Mouse (Mus musculus): ENCODE data around the gene Nop53. TPM values are rescaled to one million over a fixed set of nuclear protein-coding genes. Genes with fewer than 3 reads are reported as not detected.

Nop53 gene
- polyA plus RNA-seq, 1 experiment from 2014 or later, result 147 TPM

DNA sequence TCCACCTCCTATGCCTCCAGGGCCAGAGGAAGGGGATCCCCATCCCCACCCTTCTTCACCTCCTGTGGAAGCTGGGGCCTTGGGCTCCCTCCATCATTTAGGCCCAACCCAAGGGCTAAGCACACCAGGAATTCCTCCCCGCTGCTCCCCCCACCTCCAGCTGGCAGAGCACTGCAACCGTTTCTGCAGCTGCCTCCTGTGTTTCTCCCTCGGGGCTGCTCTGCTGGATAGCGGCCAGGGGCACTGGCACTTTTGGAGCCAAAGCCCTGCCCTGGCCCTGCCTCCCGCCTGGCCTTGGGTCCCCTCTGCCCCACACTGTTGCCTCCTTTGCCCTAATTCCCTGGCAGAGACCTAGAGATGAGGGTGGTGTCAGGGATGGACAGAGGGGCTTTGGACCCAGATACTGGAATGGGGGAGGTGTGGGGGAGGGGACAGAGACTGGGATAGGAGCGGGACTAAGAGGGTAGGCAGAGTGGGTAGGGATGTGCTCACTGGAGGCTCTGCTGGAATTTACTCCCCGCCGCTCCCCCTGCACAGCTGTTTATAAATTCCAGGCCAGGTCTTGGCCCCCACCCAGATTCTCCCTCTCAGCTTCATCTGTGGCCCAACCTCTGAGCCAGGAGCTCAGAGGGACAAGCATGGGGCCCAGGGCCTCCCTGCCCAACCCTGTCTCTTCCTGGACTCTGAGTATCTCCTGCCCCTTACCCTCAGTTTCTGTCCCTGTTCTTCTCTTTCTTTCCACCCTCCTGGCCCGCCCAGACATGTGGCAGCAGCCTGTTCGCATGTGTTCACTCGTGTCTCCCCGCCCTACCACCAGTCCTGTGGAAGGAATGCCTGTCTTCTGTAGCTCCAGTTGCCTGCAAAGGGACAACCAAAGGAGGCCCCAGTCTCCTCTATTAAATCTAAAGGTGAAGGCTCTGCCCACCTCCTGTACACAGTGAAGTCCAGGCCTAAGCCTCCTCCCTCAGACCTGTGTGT lies 16.7 kb upstream of the Nop53 start:
- WGBS, result 40% methylated on average over 12 of the region's 12 CpGs
- DNase-seq (ENCODE audit: low spot score), result peak; percentile 62
- peak overlapping the region; percentile 27; the same call in 1 of the 2 replicates for H3K27ac ChIP-seq (ENCODE audit: low read depth, low read length)
- no peaks in the 10 kb centered on the region for H3K36me3 ChIP-seq (ENCODE audit: control insufficient read depth, insufficient read depth, low read length)
- peak overlapping the region; percentile 35; the same call in 1 of the 2 replicates for H3K9ac ChIP-seq (ENCODE audit: low read length)
- no peak overlapping the region for H3K4me2 ChIP-seq (ENCODE audit: low read length)
- H3K9me3 ChIP-seq (replicated peaks; ENCODE audit: control insufficient read depth, low read length), result no peaks in the 10 kb centered on the region
- ATAC-seq, result peak; percentile 33
- H3K27me3 ChIP-seq (replicated peaks; ENCODE audit: control insufficient read depth, insufficient read depth, low read length), result no peaks in the 10 kb centered on the region
- no peak overlapping the region for H3K4me3 ChIP-seq (ENCODE audit: low read depth, low read length)
- peaks cover 9% of the 10 kb centered on the region for H3K4me1 ChIP-seq (ENCODE audit: control insufficient read depth, insufficient read depth, low read length)

DNA sequence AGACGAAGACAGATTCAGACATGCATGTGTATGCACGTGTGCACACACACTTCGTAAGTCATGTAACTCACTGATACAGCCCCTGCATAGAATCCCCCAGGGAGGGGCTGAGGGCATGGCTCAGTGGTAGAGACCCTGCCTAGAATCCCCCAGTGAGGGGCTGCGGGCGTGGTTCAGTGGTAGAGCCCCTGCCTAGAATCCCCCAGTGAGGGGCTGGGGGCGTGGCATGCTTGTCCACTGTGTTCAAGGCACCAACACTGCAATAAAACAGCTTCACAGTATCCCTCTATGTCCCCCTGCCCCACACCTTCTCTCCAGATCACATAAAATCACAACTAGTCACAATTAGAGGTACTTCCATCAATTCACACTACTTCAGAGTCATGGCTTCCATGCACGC lies 15.9 kb upstream of the Nop53 start:
- no peak overlapping the region for H3K4me2 ChIP-seq (ENCODE audit: low read length)

DNA sequence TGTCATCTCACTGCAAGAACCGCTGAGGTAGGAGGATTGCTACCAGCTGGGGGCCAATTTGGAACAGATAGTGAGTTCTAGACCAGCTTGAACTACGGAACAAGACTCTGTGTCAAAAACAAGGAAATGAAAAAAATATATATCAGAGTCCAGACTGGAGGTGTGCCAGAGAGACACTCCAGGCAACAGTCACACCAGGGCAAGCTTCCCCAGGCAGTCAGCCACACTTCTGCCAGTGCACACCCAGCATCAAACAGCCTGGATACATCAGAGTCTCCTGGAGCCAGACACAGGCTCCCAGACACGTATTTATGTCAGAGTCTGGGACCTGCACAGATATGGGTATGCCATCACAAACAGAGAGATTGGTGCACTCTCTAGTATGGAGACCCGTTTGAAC lies 15.4 kb upstream of the Nop53 start:
- DNase-seq (ENCODE audit: low spot score) (no peak), ATAC-seq (no peak)
- Histone ChIP-seq H3K27ac (ENCODE audit: low read depth, low read length) (no peak overlapping the region; the same call in 1 of the 2 replicates), H3K9me3 (replicated peaks; ENCODE audit: control insufficient read depth, low read length) (no peaks in the 10 kb centered on the region), H3K4me3 (ENCODE audit: low read depth, low read length) (no peak overlapping the region), H3K4me1 (ENCODE audit: control insufficient read depth, insufficient read depth, low read length) (peaks cover 9% of the 10 kb centered on the region), H3K9ac (ENCODE audit: low read length) (no peak overlapping the region), H3K4me2 (ENCODE audit: low read length) (no peak overlapping the region), H3K36me3 (ENCODE audit: control insufficient read depth, insufficient read depth, low read length) (no peaks in the 10 kb centered on the region), H3K27me3 (replicated peaks; ENCODE audit: control insufficient read depth, insufficient read depth, low read length) (no peaks in the 10 kb centered on the region)
- 66% methylated on average over 4 of the region's 4 CpGs for WGBS

More for the DNA sequence above, 15.9 kb upstream of the Nop53 start:
- Histone ChIP-seq H3K36me3 (ENCODE audit: control insufficient read depth, insufficient read depth, low read length) (no peaks in the 10 kb centered on the region), H3K9me3 (replicated peaks; ENCODE audit: control insufficient read depth, low read length) (no peaks in the 10 kb centered on the region), H3K27me3 (replicated peaks; ENCODE audit: control insufficient read depth, insufficient read depth, low read length) (no peaks in the 10 kb centered on the region), H3K4me3 (ENCODE audit: low read depth, low read length) (no peak overlapping the region), H3K4me1 (ENCODE audit: control insufficient read depth, insufficient read depth, low read length) (peaks cover 9% of the 10 kb centered on the region), H3K27ac (ENCODE audit: low read depth, low read length) (no peak overlapping the region), H3K9ac (ENCODE audit: low read length) (no peak overlapping the region)
- ATAC-seq, result no peak
- WGBS, result 76% methylated on average over 7 of the region's 7 CpGs
- DNase-seq (ENCODE audit: low spot score), result no peak

DNA sequence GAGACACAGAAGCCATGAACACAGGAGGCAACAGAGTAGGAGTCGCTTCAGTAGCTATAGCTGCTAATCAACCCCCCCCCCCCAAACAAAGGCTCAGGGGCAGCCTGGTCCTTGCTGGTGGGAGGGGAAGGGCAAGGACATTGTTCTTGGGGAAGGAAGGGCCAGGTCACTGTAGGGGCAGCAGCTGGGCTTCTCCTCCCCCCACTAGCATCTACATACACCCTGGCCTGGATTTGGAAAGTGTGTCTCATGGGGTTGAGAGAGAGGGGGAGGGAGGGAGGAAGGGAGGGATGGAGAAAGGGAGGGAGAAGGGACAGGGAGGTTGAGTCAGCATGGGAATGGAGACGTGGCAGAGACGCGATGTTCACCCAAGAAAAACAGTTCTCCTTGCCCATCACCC lies 14.8 kb upstream of the Nop53 start:
- ATAC-seq (no peak), DNase-seq (ENCODE audit: low spot score) (no peak)
- 25% methylated on average over 4 of the region's 4 CpGs for WGBS
- Histone ChIP-seq H3K36me3 (ENCODE audit: control insufficient read depth, insufficient read depth, low read length) (no peaks in the 10 kb centered on the region), H3K27me3 (replicated peaks; ENCODE audit: control insufficient read depth, insufficient read depth, low read length) (no peaks in the 10 kb centered on the region), H3K9me3 (replicated peaks; ENCODE audit: control insufficient read depth, low read length) (no peaks in the 10 kb centered on the region), H3K27ac (ENCODE audit: low read depth, low read length) (no peak overlapping the region), H3K4me2 (ENCODE audit: low read length) (no peak overlapping the region), H3K4me3 (ENCODE audit: low read depth, low read length) (no peak overlapping the region), H3K4me1 (ENCODE audit: control insufficient read depth, insufficient read depth, low read length) (peaks cover 9% of the 10 kb centered on the region), H3K9ac (ENCODE audit: low read length) (no peak overlapping the region)

DNA sequence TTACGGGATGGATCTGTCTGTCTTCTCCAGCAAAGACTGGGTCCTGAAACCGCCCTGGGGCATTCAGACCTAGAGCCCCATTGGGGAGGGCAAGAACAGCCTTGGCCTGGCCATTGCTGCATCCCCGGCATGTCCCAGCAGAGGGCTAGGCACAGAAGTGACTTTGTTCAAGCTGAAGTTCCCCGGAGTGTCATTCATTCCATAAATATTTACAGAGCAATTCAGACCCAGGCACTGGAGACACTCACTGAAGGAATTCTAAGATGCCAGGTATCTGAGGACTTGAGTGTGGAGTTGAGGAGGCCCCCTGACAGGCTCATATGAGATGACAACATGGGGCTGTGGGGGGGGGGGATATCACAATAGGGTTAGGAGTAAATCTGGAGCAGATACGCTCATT lies 10.3 kb upstream of the Nop53 start:
- WGBS, result 82% methylated on average over 5 of the region's 5 CpGs
- Histone ChIP-seq H3K9ac (ENCODE audit: low read length) (no peak overlapping the region), H3K27me3 (replicated peaks; ENCODE audit: control insufficient read depth, insufficient read depth, low read length) (no peaks in the 10 kb centered on the region), H3K4me1 (ENCODE audit: control insufficient read depth, insufficient read depth, low read length) (no peaks in the 10 kb centered on the region), H3K4me2 (ENCODE audit: low read length) (no peak overlapping the region), H3K9me3 (replicated peaks; ENCODE audit: control insufficient read depth, low read length) (no peaks in the 10 kb centered on the region), H3K27ac (ENCODE audit: low read depth, low read length) (no peak overlapping the region), H3K36me3 (ENCODE audit: control insufficient read depth, insufficient read depth, low read length) (no peaks in the 10 kb centered on the region), H3K4me3 (ENCODE audit: low read depth, low read length) (no peak overlapping the region)
- DNase-seq (ENCODE audit: low spot score) (no peak), ATAC-seq (no peak)

DNA sequence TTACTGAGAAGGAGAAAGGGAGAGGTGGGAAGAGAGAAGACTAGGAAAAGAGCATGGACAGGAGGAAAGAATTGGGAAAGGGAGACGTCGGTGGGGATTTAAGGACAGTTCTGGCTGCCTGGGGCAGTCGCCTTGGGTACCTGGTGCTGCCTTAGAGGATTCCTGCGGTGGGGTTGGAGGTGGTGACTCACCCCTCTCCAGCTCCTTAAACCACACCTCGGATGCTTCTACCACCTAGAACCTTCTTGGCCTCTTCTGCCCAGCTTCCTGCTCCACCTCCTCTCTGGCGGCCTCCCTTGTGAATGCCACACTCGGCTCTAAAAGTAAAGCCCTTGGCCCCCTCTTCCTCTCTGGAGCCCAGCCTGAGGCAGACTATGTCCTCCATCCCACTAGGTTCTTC lies 9.6 kb upstream of the Nop53 start:
- H3K9ac ChIP-seq (ENCODE audit: low read length), result peak overlapping the region; percentile 25; the same call in 1 of the 2 replicates
- peak overlapping the region; percentile 36 for H3K4me2 ChIP-seq (ENCODE audit: low read length)
- H3K36me3 ChIP-seq (ENCODE audit: control insufficient read depth, insufficient read depth, low read length), result no peaks in the 10 kb centered on the region
- ATAC-seq (no peak), DNase-seq (ENCODE audit: low spot score) (no peak)
- 14% methylated on average over 7 of the region's 7 CpGs for WGBS
- no peaks in the 10 kb centered on the region for H3K9me3 ChIP-seq (replicated peaks; ENCODE audit: control insufficient read depth, low read length)
- no peak overlapping the region for H3K27ac ChIP-seq (ENCODE audit: low read depth, low read length)
- no peaks in the 10 kb centered on the region for H3K4me1 ChIP-seq (ENCODE audit: control insufficient read depth, insufficient read depth, low read length)
- H3K27me3 ChIP-seq (replicated peaks; ENCODE audit: control insufficient read depth, insufficient read depth, low read length), result no peaks in the 10 kb centered on the region
- 0 out of 2 replicates have a peak overlapping the region, but pooled peaks have one; percentile 2 for H3K4me3 ChIP-seq (ENCODE audit: low read depth, low read length)

DNA sequence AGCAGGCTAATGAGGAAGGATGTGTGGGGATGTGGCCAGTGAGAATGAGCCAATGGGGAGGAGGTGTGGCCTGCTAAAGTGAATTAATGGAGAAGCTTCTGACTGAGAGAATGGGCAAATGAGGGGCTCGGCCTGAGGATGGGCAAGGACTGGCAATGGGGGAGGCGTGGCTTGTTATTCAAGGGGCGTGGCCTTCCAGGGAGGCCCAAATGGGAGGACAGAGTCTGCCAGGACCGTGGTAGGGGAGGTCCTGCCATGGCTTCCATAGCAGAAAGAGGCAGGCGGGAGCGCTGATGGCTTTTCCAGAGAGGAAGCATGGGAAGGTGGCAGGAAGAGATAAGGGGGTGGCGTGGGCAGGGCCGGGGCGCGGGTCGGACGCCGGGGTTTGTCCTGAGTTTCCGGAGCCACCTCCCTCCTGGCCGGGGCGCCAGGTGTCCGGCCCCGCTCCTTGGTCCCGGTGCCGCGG lies 9.1 kb upstream of the Nop53 start:
- H3K27me3 ChIP-seq (replicated peaks; ENCODE audit: control insufficient read depth, insufficient read depth, low read length), result no peaks in the 10 kb centered on the region
- no peak overlapping the region for H3K27ac ChIP-seq (ENCODE audit: low read depth, low read length)
- 4% methylated on average over 21 of the region's 21 CpGs for WGBS
- peak overlapping the region; percentile 36 for H3K4me2 ChIP-seq (ENCODE audit: low read length)
- H3K9ac ChIP-seq (ENCODE audit: low read length), result peak overlapping the region; percentile 25; the same call in 1 of the 2 replicates
- DNase-seq (ENCODE audit: low spot score), result peak; percentile 33
- H3K36me3 ChIP-seq (ENCODE audit: control insufficient read depth, insufficient read depth, low read length), result no peaks in the 10 kb centered on the region
- ATAC-seq, result peak; percentile 34; the same call in 1 of the 2 replicates
- no peaks in the 10 kb centered on the region for H3K4me1 ChIP-seq (ENCODE audit: control insufficient read depth, insufficient read depth, low read length)
- H3K4me3 ChIP-seq (ENCODE audit: low read depth, low read length), result 0 out of 2 replicates have a peak overlapping the region, but pooled peaks have one; percentile 2
- H3K9me3 ChIP-seq (replicated peaks; ENCODE audit: control insufficient read depth, low read length), result no peaks in the 10 kb centered on the region

DNA sequence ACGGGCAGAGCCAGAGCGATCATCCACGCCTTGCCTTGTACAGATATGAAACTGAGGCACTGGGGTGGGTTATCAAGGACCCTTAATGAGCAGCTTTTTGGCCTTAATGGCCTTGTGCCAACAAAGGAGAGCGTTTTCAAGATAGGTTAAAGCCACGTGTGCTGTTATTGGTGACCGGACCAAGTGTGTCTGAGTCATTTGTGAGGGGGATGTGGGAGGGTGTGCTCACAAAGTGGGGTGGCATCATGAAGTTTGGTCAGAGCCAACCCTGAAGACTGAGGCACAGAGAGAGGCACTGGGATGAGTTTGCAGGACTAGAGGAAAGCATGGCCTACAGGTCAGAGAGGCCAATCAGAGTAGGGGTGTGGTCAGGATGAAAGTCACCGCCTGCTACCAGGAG lies 8.6 kb upstream of the Nop53 start:
- Histone ChIP-seq H3K4me1 (ENCODE audit: control insufficient read depth, insufficient read depth, low read length) (no peaks in the 10 kb centered on the region), H3K9ac (ENCODE audit: low read length) (no peak overlapping the region), H3K9me3 (replicated peaks; ENCODE audit: control insufficient read depth, low read length) (no peaks in the 10 kb centered on the region), H3K4me3 (ENCODE audit: low read depth, low read length) (no peak overlapping the region), H3K27me3 (replicated peaks; ENCODE audit: control insufficient read depth, insufficient read depth, low read length) (no peaks in the 10 kb centered on the region), H3K4me2 (ENCODE audit: low read length) (no peak overlapping the region), H3K36me3 (ENCODE audit: control insufficient read depth, insufficient read depth, low read length) (no peaks in the 10 kb centered on the region), H3K27ac (ENCODE audit: low read depth, low read length) (no peak overlapping the region)
- ATAC-seq (no peak), DNase-seq (ENCODE audit: low spot score) (no peak)
- 89% methylated on average over 7 of the region's 7 CpGs for WGBS
